Mouse (Mus musculus): ENCODE data around the gene Cdyl.

DNA sequence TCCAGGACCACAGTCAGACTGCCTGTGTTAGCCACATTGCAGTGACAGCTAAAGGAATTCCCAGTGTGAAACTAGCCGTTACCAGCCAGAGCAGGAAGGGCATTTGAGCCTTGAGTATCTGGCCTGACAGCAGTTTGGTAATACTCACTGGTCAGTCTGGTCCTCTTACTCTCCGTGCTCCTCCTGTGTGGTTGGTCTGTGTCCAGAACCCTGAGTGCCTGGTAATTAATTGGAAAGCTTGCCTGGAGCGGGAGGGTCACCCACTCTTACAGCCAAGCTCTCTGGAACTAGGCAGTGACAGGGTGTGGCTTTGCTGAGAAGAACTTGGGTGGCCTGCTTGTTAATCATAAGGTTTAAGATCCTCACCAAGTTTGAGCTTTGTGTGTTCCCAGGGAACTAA is 189.1 kb downstream of the Cdyl start:
- TF ChIP-seq POLR2A (IDR thresholded peaks at IDR 0.05; ENCODE audit: borderline replicate concordance, insufficient read depth, low read length) (no peak), CTCF (IDR thresholded peaks at IDR 0.05; ENCODE audit: borderline replicate concordance, insufficient read depth, low read depth, low read length) (no peak)

All from cerebellum, adult 2 months (tissue).